Mouse (Mus musculus) kidney, adult 11 months (tissue): ENCODE data around the gene Aplp2.
A peak's percentile ranks its signal among the peaks of the same experiment; 100 is the strongest.

ENCODE experiments used
- DNase-seq: peaks from one replicate; pipeline ENCODE4 v3.0.0; 2022

Gene Aplp2

GRCm38 (mm10) chr9:31119882-31120532 lies 91.6 kb downstream of the Aplp2 start:
- peak; percentile 17 for DNase-seq

GRCm38 (mm10) chr9:31119405-31119804 lies 92.2 kb downstream of the Aplp2 start:
- DNase-seq = no peak

- no peak for DNase-seq
Observed at GRCm38 (mm10) chr9:31118520-31119298, 92.9 kb downstream of the Aplp2 start.

GRCm38 (mm10) chr9:31117488-31117887 lies 94.1 kb downstream of the Aplp2 start:
- DNase-seq = no peak

GRCm38 (mm10) chr9:31117088-31117487 lies 94.5 kb downstream of the Aplp2 start:
- no peak for DNase-seq

GRCm38 (mm10) chr9:31115586-31115985 lies 96.0 kb downstream of the Aplp2 start:
- DNase-seq = no peak

- DNase-seq = no peak
Observed at GRCm38 (mm10) chr9:31108464-31108863, 103.2 kb downstream of the Aplp2 start.
